Mouse (Mus musculus): ENCODE measurements around the gene Gm853. TPM values are rescaled to one million over a fixed set of nuclear protein-coding genes. Genes with fewer than 3 reads are reported as not detected.

Gene Gm853
- polyA plus RNA-seq, 1 experiment from 2014 or later = not detected

- Histone ChIP-seq H3K36me3 (ENCODE audit: control insufficient read depth, insufficient read depth, low read length) (no peaks in the 10 kb centered on the region), H3K4me1 (replicated peaks; ENCODE audit: control insufficient read depth, insufficient read depth, low read length) (peaks cover 7% of the 10 kb centered on the region; the same call in 1 of the 2 replicates), H3K4me3 (ENCODE audit: low read depth, low read length) (no peak overlapping the region), H3K27me3 (ENCODE audit: control insufficient read depth, insufficient read depth, low read length) (peaks cover 19% of the 10 kb centered on the region), H3K9ac (ENCODE audit: low read length) (no peak overlapping the region), H3K4me2 (ENCODE audit: low read depth, low read length, severe bottlenecking) (no peak overlapping the region), H3K27ac (ENCODE audit: low read depth, low read length) (no peak overlapping the region), H3K9me3 (ENCODE audit: control insufficient read depth, low read length) (no peaks in the 10 kb centered on the region)
- ATAC-seq (replicated peaks; ENCODE audit: low FRiP score) (no peak), DNase-seq (ENCODE audit: low spot score) (no peak)
- WGBS = 9% methylated on average over 4 of the region's 4 CpGs
Observed at GRCm38 (mm10) chr4:130161349-130161748, 60.9 kb downstream of the Gm853 start.

Other genes starting within 250 kb of the Gm853 start
- 3.6 and 8.2 TPM in 2 replicates for gene Adgrb2, start 237.5 kb downstream of the Gm853 start, polyA plus RNA-seq (2014; fragmentation: Nextera tagmentation; extraction: Ambion mirVana)
- gene Col16a1, start 174.6 kb downstream of the Gm853 start, polyA plus RNA-seq (2014; fragmentation: Nextera tagmentation; extraction: Ambion mirVana) = 5.9 and 6.3 TPM in 2 replicates
- gene Pef1, start 119.8 kb downstream of the Gm853 start, polyA plus RNA-seq (2014; fragmentation: Nextera tagmentation; extraction: Ambion mirVana) = 62.7 and 75.8 TPM in 2 replicates
- gene Hcrtr1, start 83.0 kb downstream of the Gm853 start, polyA plus RNA-seq (2014; fragmentation: Nextera tagmentation; extraction: Ambion mirVana) = 0.27 and 0.28 TPM in 2 replicates
- 7.6 and 7.9 TPM in 2 replicates for gene Tinagl1, start 47.3 kb downstream of the Gm853 start, polyA plus RNA-seq (2014; fragmentation: Nextera tagmentation; extraction: Ambion mirVana)
- gene Serinc2, start 56.8 kb upstream of the Gm853 start, polyA plus RNA-seq (2014; fragmentation: Nextera tagmentation; extraction: Ambion mirVana) = 83.4 and 86.8 TPM in 2 replicates
- 10.7 and 10.9 TPM in 2 replicates for gene Fabp3, start 86.2 kb upstream of the Gm853 start, polyA plus RNA-seq (2014; fragmentation: Nextera tagmentation; extraction: Ambion mirVana)
- gene Gm10570, start 86.3 kb upstream of the Gm853 start, polyA plus RNA-seq (2014; fragmentation: Nextera tagmentation; extraction: Ambion mirVana) = not detected in 2 replicates
- 71.0 and 77.0 TPM in 2 replicates for gene Zcchc17, start 137.5 kb upstream of the Gm853 start, polyA plus RNA-seq (2014; fragmentation: Nextera tagmentation; extraction: Ambion mirVana)
- 214 and 238 TPM in 2 replicates for gene Snrnp40, start 137.7 kb upstream of the Gm853 start, polyA plus RNA-seq (2014; fragmentation: Nextera tagmentation; extraction: Ambion mirVana)